Mouse (Mus musculus) regulatory T cell (primary cell): ENCODE results near the gene Gm28961.
"Not testable (repeated sequence)": the region's sequence is repeated elsewhere in the genome, so short reads cannot be mapped to it uniquely, and the experiment has no call there.

Experiments
- in situ Hi-C: fragments of 300-600 bp; cut with MboI, MseI; formaldehyde crosslinking; loops from one replicate; pipeline ENCODE4 v1.15.1; 2025; ENCODE audit warnings: high pct_unique_total_duplicates

The Gm28961 gene

DNA sequence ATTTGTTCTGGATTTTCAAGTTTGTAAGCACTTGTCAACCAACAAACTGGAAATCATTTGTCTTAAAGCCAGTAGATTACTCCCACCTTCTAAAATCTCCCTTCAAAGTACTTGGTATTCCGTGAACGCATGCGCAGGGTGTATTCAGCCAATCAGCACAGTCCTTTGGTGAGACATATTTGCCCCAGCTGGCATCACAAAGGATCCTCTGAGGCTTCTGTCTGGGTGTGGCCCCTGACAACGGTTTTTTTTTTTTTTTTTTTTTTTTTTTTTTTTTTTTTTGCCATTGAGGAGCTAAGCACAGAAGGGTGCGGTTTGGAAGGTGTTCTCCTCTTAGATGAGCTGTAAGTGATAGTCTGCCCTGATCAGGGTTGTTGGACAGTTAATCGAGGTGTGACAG lies at the start of gene Gm28961:
Gene Gm28961 (plus strand): TSS at position 301 of the 400 bp plus-strand sequence.
- in situ Hi-C loops, result not testable (repeated sequence)
